Mouse (Mus musculus): ENCODE measurements at regions not wholly inside any gene's neighbourhood (a gene's known extent, or its start where the extent isn't known, plus 50 kb on each side); places are given as distances from the start of the nearest gene placed in this dataset.

DNA sequence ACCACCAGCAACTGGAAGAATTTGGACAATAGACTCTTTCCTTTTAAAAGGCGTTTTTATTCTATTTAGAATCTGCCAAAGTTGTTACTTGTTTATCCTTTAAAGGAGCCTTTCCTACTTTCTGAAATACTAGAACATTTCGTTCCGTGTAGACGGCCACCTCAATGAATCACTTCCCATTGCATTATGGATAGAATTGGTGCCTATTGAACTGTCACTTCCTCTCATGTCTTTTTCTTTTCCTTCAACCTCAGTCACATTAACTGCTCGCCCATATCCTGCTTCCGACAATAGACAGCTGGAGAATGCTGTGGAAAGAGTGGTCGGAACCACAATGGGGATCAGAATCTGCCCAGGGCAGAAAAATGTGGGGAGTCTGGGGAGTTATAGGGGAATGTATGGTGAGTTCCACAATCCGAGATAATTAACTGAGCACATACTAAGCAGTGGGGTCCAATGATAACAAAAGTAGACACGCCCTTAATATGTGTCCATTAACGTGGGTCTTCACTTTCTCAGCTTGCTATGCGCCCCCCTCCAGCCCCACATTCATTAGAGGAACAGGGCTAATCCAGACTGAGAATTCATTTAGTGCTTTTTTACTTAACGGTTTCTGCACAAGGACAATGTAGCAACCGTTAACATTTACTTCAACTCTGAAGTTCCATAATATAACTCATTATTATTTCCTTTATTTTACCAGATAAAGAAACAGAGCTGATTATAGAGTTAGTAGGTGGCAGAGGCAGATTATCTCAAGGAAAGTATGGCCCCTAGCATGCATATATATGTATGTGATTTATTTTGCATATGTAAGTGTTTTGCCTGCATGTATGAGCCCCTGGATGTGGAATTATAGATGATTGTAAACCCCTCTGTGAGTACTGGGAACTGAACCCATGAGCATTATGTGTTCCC lies 59.8 kb upstream of the Slc38a2 start:
- Histone ChIP-seq H3K36me3 (replicated peaks) (no peaks in the 10 kb centered on the region), H3K4me3 (no peak overlapping the region), H3K4me1 (peaks cover 5% of the 10 kb centered on the region), H3K9ac (no peak overlapping the region), H3K27me3 (replicated peaks) (no peaks in the 10 kb centered on the region), H3K4me2 (no peak overlapping the region), H3K27ac (no peak overlapping the region), H3K9me3 (no peaks in the 10 kb centered on the region)
- WGBS: 38% methylated on average over 13 of the region's 13 CpGs
- no peak for ATAC-seq (replicated peaks)

DNA sequence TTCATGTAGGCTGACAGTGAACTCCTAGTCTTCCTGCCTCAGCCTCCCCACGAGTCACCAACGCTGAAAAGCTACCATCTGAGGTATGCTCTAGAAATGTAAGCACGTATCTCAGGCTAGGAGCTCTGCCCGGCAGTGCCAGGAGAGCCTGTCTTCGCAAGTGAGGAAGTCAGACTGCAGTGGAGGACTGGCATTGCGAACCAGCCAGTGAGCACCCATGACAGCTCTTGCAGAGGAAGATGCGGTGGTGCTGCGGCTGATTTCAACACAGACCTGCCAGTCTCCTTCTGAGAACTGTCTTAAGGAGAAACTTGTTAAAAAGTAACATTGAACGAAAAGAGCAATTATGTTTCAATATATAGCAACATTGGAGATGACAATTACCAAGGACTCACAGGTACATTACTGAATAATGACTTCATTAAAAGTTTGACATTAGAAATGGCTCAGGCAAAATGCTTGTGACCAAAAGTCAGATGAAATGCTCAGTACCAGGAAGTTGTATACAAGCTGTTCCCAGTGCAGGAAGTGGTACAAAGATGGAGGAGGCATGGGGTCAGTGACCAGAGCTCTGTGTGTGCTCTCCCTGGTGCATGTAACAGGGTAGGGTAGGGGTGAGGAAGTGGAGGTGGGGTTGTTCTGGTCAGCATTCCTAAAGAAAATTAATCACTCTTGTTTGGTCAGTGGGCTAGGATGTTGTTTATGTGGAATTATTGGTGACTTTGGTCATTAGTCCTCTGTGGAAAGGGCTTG lies 58.1 kb upstream of the Slc38a2 start:
- Histone ChIP-seq H3K4me2 (no peak overlapping the region), H3K9me3 (no peaks in the 10 kb centered on the region), H3K27me3 (replicated peaks) (no peaks in the 10 kb centered on the region), H3K4me3 (no peak overlapping the region), H3K4me1 (peaks cover 5% of the 10 kb centered on the region), H3K9ac (no peak overlapping the region), H3K36me3 (replicated peaks) (no peaks in the 10 kb centered on the region), H3K27ac (no peak overlapping the region)
- 91% methylated on average over 9 of the region's 9 CpGs for WGBS
- ATAC-seq (replicated peaks): no peak

DNA sequence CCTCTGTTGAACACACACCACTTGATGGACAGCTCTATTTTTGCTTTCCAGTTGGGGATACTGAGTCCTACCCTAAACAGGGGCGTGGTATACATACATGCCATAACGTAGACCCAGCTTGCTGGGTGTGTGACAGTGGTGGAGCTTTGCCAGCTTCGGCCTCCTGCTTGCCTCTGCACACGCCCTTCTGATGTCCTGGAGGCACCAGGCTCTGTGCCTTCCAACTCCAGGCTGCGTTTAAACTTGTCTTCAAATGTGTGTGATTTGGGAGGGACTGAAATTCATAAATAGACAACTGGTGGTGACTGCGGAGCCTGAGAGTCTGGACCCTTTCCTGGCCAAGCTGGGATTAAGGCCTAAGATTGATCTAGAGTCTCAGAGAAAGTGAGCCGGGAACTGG lies 56.9 kb upstream of the Slc38a2 start:
- Histone ChIP-seq H3K27me3 (replicated peaks) (no peaks in the 10 kb centered on the region), H3K27ac (no peak overlapping the region), H3K4me2 (no peak overlapping the region), H3K4me3 (no peak overlapping the region), H3K9ac (no peak overlapping the region), H3K4me1 (peaks cover 5% of the 10 kb centered on the region), H3K36me3 (replicated peaks) (no peaks in the 10 kb centered on the region), H3K9me3 (no peaks in the 10 kb centered on the region)
- no peak for ATAC-seq (replicated peaks)
- WGBS: 72% methylated on average over 7 of the region's 7 CpGs

GRCm38 (mm10) chr15:96755951-96756350 lies 56.4 kb upstream of the Slc38a2 start:
- H3K27ac ChIP-seq: no peak overlapping the region
- no peak overlapping the region for H3K4me2 ChIP-seq
- H3K27me3 ChIP-seq (replicated peaks): no peaks in the 10 kb centered on the region
- H3K4me3 ChIP-seq: no peak overlapping the region
- WGBS: 75% methylated on average over 6 of the region's 6 CpGs
- ATAC-seq (replicated peaks): no peak
- H3K36me3 ChIP-seq (replicated peaks): no peaks in the 10 kb centered on the region
- peaks cover 5% of the 10 kb centered on the region for H3K4me1 ChIP-seq
- no peaks in the 10 kb centered on the region for H3K9me3 ChIP-seq
- no peak overlapping the region for H3K9ac ChIP-seq

GRCm38 (mm10) chr15:96755322-96755942 lies 55.9 kb upstream of the Slc38a2 start:
- Histone ChIP-seq H3K36me3 (replicated peaks) (no peaks in the 10 kb centered on the region), H3K4me1 (peaks cover 5% of the 10 kb centered on the region), H3K27me3 (replicated peaks) (no peaks in the 10 kb centered on the region), H3K4me3 (no peak overlapping the region), H3K27ac (no peak overlapping the region), H3K9ac (no peak overlapping the region), H3K4me2 (no peak overlapping the region), H3K9me3 (no peaks in the 10 kb centered on the region)
- 87% methylated on average over 13 of the region's 13 CpGs for WGBS
- ATAC-seq (replicated peaks): no peak

- no peaks in the 10 kb centered on the region for H3K9me3 ChIP-seq
- no peak overlapping the region for H3K27ac ChIP-seq
- no peak overlapping the region for H3K4me2 ChIP-seq
- H3K4me3 ChIP-seq: no peak overlapping the region
- H3K9ac ChIP-seq: no peak overlapping the region
- no peaks in the 10 kb centered on the region for H3K36me3 ChIP-seq (replicated peaks)
- ATAC-seq (replicated peaks): no peak
- WGBS: 94% methylated on average over 5 of the region's 5 CpGs
- peaks cover 8% of the 10 kb centered on the region for H3K4me1 ChIP-seq
- no peaks in the 10 kb centered on the region for H3K27me3 ChIP-seq (replicated peaks)
Observed at GRCm38 (mm10) chr15:96754079-96754478, 54.5 kb upstream of the Slc38a2 start.

DNA sequence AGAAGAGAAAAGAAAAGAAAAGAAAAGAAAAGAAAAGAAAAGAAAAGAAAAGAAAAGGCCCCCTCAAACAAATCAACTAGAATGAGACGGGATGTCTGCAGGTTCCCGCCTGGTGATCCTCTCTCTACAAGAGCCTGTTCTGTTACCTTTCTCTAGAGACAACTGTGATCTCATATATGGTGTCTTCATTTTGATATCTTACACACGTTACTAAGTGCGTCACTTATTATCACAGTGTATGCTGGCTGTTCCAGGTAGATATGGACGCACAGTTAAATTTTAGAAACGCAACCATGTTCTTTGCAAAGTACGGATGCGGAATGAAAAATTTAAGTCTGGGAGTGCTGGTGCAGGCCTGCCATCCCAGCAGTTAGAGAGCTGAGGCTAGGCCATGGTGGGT lies 53.2 kb upstream of the Slc38a2 start:
- no peak overlapping the region for H3K4me2 ChIP-seq
- no peak overlapping the region for H3K4me3 ChIP-seq
- no peak overlapping the region for H3K9ac ChIP-seq
- no peaks in the 10 kb centered on the region for H3K36me3 ChIP-seq (replicated peaks)
- ATAC-seq (replicated peaks): no peak
- no peak overlapping the region for H3K27ac ChIP-seq
- H3K4me1 ChIP-seq: peaks cover 8% of the 10 kb centered on the region
- H3K27me3 ChIP-seq (replicated peaks): no peaks in the 10 kb centered on the region
- WGBS: 95% methylated on average over 8 of the region's 8 CpGs
- no peaks in the 10 kb centered on the region for H3K9me3 ChIP-seq

DNA sequence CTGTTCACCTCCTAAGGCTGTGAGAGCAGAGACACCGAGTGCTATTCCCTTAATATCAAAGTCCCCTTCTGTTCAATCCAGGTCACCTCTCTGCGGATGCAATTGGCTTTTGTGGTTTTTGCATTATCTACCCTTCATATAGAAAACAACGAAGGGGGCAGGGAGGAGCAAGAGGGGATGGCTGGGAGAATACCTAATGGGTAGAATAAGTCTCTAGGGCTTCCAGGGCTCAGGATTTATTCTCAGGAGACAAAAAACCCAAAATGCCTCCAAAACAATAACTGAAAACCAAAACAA lies 52.5 kb upstream of the Slc38a2 start:
- Histone ChIP-seq H3K4me1 (peaks cover 8% of the 10 kb centered on the region), H3K27me3 (replicated peaks) (no peaks in the 10 kb centered on the region), H3K4me2 (no peak overlapping the region), H3K9me3 (no peaks in the 10 kb centered on the region), H3K4me3 (no peak overlapping the region), H3K36me3 (replicated peaks) (no peaks in the 10 kb centered on the region), H3K27ac (no peak overlapping the region), H3K9ac (no peak overlapping the region)
- no peak for ATAC-seq (replicated peaks)
- 80% methylated on average over 3 of the region's 3 CpGs for WGBS

DNA sequence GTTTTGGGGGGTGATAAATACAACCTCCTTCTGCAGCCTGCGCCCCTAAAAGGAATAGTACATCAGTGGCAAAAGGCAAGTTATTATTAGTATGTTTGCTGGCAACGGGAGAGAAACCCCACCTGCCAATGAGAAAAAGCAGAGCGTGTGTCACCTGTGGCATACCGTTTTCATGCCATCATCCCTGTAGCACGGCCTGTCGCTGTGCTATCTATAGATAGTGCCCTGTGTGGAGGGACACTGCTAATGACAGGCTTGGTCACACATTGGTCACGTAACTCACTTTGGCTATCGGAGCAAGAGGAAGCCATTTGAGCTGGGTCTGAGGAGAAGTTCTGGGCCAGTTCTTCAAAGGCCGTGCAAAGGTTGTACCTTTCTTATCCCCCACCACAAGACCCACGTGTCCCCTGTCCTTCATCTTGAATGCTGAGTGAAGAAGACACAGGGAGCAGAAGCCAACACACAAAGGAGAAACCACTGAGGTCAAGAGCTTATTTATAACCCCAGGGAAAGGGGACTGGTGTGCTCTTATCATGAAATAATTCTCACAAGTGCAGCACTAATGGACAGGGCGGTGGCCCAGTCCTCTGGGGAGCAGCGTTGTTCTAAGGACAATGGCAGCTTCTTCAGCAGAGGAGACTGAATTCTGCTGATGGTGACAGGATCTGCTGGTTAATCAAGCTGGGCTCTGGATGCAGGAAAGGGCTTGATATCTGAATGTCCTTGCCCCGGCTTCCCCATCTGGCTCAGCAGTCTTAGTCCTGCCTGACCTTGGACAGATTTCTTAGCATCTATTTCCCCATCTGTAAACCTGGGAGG lies 51.9 kb upstream of the Slc38a2 start:
- WGBS: 87% methylated on average over 13 of the region's 13 CpGs
- H3K9me3 ChIP-seq: no peaks in the 10 kb centered on the region

DNA sequence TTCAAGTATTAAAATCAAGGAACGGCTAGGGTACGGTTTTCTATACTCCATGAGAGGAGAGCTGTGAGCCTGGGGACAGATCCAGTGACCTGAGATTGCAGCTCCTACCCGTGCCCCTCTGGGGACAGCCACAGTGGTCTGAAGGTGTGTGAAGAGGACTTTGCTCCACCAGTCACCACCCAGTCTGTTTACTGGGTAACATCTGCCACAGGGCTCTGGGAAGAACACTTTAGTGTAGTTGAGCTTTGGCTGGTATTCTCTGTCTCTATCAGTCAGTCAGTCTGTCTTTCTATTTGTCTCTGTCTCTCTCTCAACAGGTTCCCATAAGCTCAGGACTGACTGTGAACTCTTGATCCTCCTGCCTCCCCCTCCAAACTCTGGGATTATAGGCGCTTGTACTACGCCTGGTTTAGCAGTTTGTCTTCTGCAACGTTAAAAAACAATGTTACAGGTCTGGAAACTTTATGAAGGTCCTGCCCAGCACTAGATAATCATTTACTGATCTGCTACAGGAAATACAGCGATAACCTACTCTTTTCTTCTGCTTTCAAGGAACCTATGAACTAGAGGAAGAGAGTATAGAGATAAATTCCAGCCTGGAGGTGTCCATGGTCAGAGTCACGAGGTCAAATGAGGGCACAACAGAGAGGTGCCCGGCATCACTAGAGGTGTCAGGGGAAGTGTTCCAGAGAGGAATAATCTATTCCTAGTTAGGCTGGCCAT lies 50.2 kb upstream of the Slc38a2 start:
- Histone ChIP-seq H3K36me3 (replicated peaks) (no peaks in the 10 kb centered on the region), H3K9ac (no peak overlapping the region), H3K27ac (peak overlapping the region; percentile 52; the same call in 1 of the 2 replicates), H3K4me3 (no peak overlapping the region), H3K27me3 (replicated peaks) (no peaks in the 10 kb centered on the region), H3K4me2 (peak overlapping the region; percentile 16; the same call in 1 of the 2 replicates), H3K9me3 (no peaks in the 10 kb centered on the region), H3K4me1 (peaks cover 3% of the 10 kb centered on the region; the same call in 1 of the 2 replicates)
- ATAC-seq (replicated peaks): no peak
- WGBS: 77% methylated on average over 9 of the region's 9 CpGs

More for the DNA sequence above, 51.9 kb upstream of the Slc38a2 start:
- Histone ChIP-seq H3K36me3 (replicated peaks) (no peaks in the 10 kb centered on the region), H3K9ac (no peak overlapping the region), H3K4me3 (no peak overlapping the region), H3K27ac (no peak overlapping the region), H3K27me3 (replicated peaks) (no peaks in the 10 kb centered on the region), H3K4me2 (no peak overlapping the region), H3K4me1 (peaks cover 3% of the 10 kb centered on the region; the same call in 1 of the 2 replicates)
- no peak for ATAC-seq (replicated peaks)

All from midbrain, embryonic 15.5 days (tissue).